Mouse (Mus musculus) embryonic facial prominence, embryonic 11.5 days (tissue): ENCODE measurements around the gene Colq. TPM values are rescaled to one million over a fixed set of nuclear protein-coding genes. Genes with fewer than 3 reads are reported as not detected.
A peak's percentile ranks its signal among the peaks of the same experiment; 100 is the strongest.

Experiments
- ATAC-seq: fragments of 200-750 bp; cut with Nextera tagmentation; replicated peaks from 2 replicates; pipeline ENCODE4 v1.8.0; 2017; ENCODE audit warnings: low read depth; ENCODE audit not compliant: insufficient number of reproducible peaks, low FRiP score, low TSS enrichment
- DNase-seq: peaks from one replicate; pipeline ENCODE4 v3.0.0-alpha.2; 2015; ENCODE audit warnings: low spot score
- H3K27ac ChIP-seq: fragments of 300-500 bp; sonication (generic); replicated peaks from 2 replicates; pipeline ENCODE4 v1.5.1; 2014; ENCODE audit warnings: mild to moderate bottlenecking, low read depth, low read length, control low read depth
- H3K27me3 ChIP-seq: fragments of 300-500 bp; sonication (generic); 2 replicates; pipeline ENCODE4 v1.6.1; 2014; ENCODE audit warnings: mild to moderate bottlenecking, low read length, moderate library complexity, mixed read lengths; ENCODE audit not compliant: control insufficient read depth, insufficient read depth
- H3K36me3 ChIP-seq: fragments of 300-500 bp; sonication (generic); replicated peaks from 2 replicates; pipeline ENCODE4 v1.6.1; 2014; ENCODE audit warnings: low read depth, mild to moderate bottlenecking, low read length, moderate library complexity, mixed read lengths; ENCODE audit not compliant: control insufficient read depth, insufficient read depth
- H3K4me1 ChIP-seq: fragments of 300-500 bp; sonication (generic); 2 replicates; pipeline ENCODE4 v1.6.1; 2014; ENCODE audit warnings: low read length, mixed read lengths; ENCODE audit not compliant: control insufficient read depth, insufficient read depth
- H3K4me2 ChIP-seq: fragments of 300-500 bp; sonication (generic); 2 replicates; pipeline ENCODE4 v1.6.1; 2014; ENCODE audit warnings: low read depth, mild to moderate bottlenecking, control low read depth, low read length, moderate library complexity
- H3K4me3 ChIP-seq: fragments of 300-500 bp; sonication (generic); 2 replicates; pipeline ENCODE4 v1.5.1; 2014; ENCODE audit warnings: low read depth, low read length, control low read depth
- H3K9ac ChIP-seq: fragments of 300-500 bp; sonication (generic); replicated peaks from 2 replicates; pipeline ENCODE4 v1.6.1; 2014; ENCODE audit warnings: mild to moderate bottlenecking, control low read depth, low read length
- H3K9me3 ChIP-seq: fragments of 300-500 bp; sonication (generic); replicated peaks from 2 replicates; pipeline ENCODE4 v1.6.1; 2016; ENCODE audit warnings: mild to moderate bottlenecking, low read length, inconsistent platforms, mixed read lengths; ENCODE audit not compliant: control insufficient read depth
- WGBS: fragments of 180-500 bp; shearing (Covaris S2); extraction: QIAGEN DNeasy Blood & Tissue Kit; methylation state at CpG from one replicate; pipeline ENCODE4 v1.1.7; 2014; 5-methylcytosine and 5-hydroxymethylcytosine counted together
- polyA plus RNA-seq: library from polyadenylated mRNA; unstranded; fragments of >200 nt; fragmentation: Nextera tagmentation; extraction: Ambion mirVana; gene quantifications from 2 replicates; pipeline ENCODE4 v1.2.1, GENCODE M21; 2014

The Colq gene
- polyA plus RNA-seq, 1 experiment from 2014 or later: 0.86 TPM

DNA sequence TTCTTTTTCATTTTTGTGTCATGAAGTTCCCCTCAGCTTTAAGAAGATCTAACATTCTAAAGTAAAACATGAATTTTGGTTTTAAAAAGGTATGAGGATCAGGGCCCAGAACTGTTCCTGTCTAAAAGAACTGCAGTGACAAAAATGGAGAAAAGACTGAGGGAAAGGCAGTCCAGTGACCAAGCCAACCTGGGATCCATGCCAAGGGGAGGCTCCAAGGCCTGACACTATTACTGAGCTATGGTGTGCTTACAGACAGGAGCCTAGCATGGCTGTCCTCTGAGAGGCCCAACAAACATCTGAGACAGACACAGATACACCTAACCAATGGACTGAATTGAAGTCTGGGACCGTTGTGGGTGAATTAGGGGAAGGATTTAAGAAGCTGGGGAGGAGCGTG is 81.2 kb downstream of the Colq start:
- peaks cover 16% of the 10 kb centered on the region for H3K36me3 ChIP-seq
- H3K9me3 ChIP-seq: no peaks in the 10 kb centered on the region
- DNase-seq (no peak), ATAC-seq (no peak)
- H3K27ac ChIP-seq: no peak overlapping the region
- H3K27me3 ChIP-seq: no peaks in the 10 kb centered on the region
- no peak overlapping the region for H3K4me3 ChIP-seq
- H3K9ac ChIP-seq: no peak overlapping the region
- H3K4me1 ChIP-seq: no peaks in the 10 kb centered on the region
- WGBS: 97% methylated on average over 2 of the region's 2 CpGs
- H3K4me2 ChIP-seq: no peak overlapping the region

DNA sequence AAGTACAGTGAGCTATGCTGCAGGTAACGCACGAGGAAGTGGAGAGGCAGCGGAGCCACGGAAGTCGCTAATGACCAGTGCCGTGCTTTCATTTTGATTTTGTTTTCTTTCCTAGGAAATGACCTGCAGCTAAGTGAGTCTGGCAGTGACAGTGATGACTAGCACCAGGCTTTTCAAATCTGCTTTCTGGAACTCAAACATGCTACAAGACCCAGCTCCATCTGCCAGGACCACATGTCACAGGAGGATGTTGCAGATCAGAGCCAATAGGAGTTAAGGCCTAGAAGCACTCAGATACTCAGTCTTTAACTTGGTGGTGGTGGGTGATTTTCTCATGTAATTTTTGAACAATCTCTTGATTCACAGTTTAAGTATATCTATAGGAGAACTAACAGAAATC is 84.7 kb downstream of the Colq start:
- Histone ChIP-seq H3K27ac (no peak overlapping the region), H3K4me1 (no peaks in the 10 kb centered on the region), H3K4me3 (no peak overlapping the region), H3K36me3 (peaks cover 21% of the 10 kb centered on the region), H3K9me3 (no peaks in the 10 kb centered on the region), H3K4me2 (no peak overlapping the region), H3K27me3 (no peaks in the 10 kb centered on the region), H3K9ac (no peak overlapping the region)
- no peak for DNase-seq
- 94% methylated on average over 6 of the region's 6 CpGs for WGBS
- no peak for ATAC-seq

- H3K36me3 ChIP-seq: peaks cover 20% of the 10 kb centered on the region
- DNase-seq: no peak
- H3K4me2 ChIP-seq: no peak overlapping the region
- ATAC-seq: no peak
- no peaks in the 10 kb centered on the region for H3K4me1 ChIP-seq
- H3K27ac ChIP-seq: no peak overlapping the region
- no peak overlapping the region for H3K9ac ChIP-seq
- WGBS: 89% methylated on average over 13 of the region's 13 CpGs
- H3K9me3 ChIP-seq: no peaks in the 10 kb centered on the region
- H3K27me3 ChIP-seq: no peaks in the 10 kb centered on the region
- no peak overlapping the region for H3K4me3 ChIP-seq
Measured at GRCm38 (mm10) chr14:31503406-31503805, 87.7 kb downstream of the Colq start.

GRCm38 (mm10) chr14:31499526-31499925 is 91.6 kb downstream of the Colq start:
- no peak for ATAC-seq
- no peak overlapping the region for H3K4me3 ChIP-seq
- no peak overlapping the region for H3K27ac ChIP-seq
- DNase-seq: no peak
- H3K9me3 ChIP-seq: no peaks in the 10 kb centered on the region
- no peak overlapping the region for H3K9ac ChIP-seq
- WGBS: 83% methylated on average over 1 of the region's 1 CpGs
- no peaks in the 10 kb centered on the region for H3K27me3 ChIP-seq
- peaks cover 5% of the 10 kb centered on the region for H3K36me3 ChIP-seq
- H3K4me1 ChIP-seq: no peaks in the 10 kb centered on the region
- H3K4me2 ChIP-seq: no peak overlapping the region

DNA sequence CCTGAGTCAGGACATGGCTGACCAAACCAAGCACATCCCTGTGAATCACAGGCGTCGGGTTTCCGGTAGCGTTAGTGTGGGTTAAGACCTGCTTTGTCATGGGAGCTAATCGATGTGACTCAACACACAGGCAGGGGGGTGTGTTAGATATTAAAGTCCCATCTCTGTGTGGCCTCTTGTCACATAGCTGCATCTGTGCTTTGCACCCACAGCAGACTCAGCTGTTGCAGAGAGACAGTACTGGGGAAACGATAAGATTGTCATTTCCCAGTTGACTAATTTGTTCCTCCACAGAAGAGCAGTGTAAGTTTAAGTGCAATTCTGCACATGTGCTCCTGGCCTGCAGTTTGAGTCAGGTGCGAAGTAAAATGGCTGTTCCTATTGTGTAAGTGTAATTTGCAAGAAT is 94.9 kb downstream of the Colq start:
- peak overlapping the region; percentile 62 for H3K4me2 ChIP-seq
- WGBS: 54% methylated on average over 7 of the region's 7 CpGs
- no peaks in the 10 kb centered on the region; the same call in 1 of the 2 replicates for H3K36me3 ChIP-seq
- peak overlapping the region; percentile 30; the same call in 1 of the 2 replicates for H3K9ac ChIP-seq
- DNase-seq (peak; percentile 6), ATAC-seq (no peak)
- no peaks in the 10 kb centered on the region for H3K27me3 ChIP-seq
- peaks cover 4% of the 10 kb centered on the region for H3K4me1 ChIP-seq
- H3K9me3 ChIP-seq: no peaks in the 10 kb centered on the region
- no peak overlapping the region for H3K27ac ChIP-seq
- H3K4me3 ChIP-seq: peak overlapping the region; percentile 93

- Histone ChIP-seq H3K27me3 (no peaks in the 10 kb centered on the region), H3K4me1 (peaks cover 4% of the 10 kb centered on the region), H3K9me3 (no peaks in the 10 kb centered on the region), H3K27ac (peak overlapping the region; percentile 85; the same call in 1 of the 2 replicates), H3K36me3 (no peaks in the 10 kb centered on the region; the same call in 1 of the 2 replicates), H3K9ac (peak overlapping the region; percentile 93), H3K4me3 (peak overlapping the region; percentile 93), H3K4me2 (peak overlapping the region; percentile 62)
- WGBS: 5% methylated on average over 8 of the region's 8 CpGs
- ATAC-seq (no peak), DNase-seq (no peak)
Measured at GRCm38 (mm10) chr14:31495538-31495937, 95.6 kb downstream of the Colq start.

- Histone ChIP-seq H3K9me3 (no peaks in the 10 kb centered on the region), H3K27ac (peak within 1 kb of the TSS; percentile 85), H3K4me1 (peaks cover 4% of the 10 kb centered on the region), H3K36me3 (no peaks in the 10 kb centered on the region; the same call in 1 of the 2 replicates), H3K27me3 (no peaks in the 10 kb centered on the region), H3K9ac (peak within 1 kb of the TSS; percentile 93), H3K4me2 (peak within 1 kb of the TSS; percentile 62), H3K4me3 (peak within 1 kb of the TSS; percentile 93)
- ATAC-seq (peak; percentile 93), DNase-seq (peak; percentile 95)
- under 1% methylated on average over 48 of the region's 49 CpGs for WGBS
Measured at GRCm38 (mm10) chr14:31494975-31495455, 96.1 kb downstream of the Colq start, which contains the start of gene Mettl6. Mettl6 (minus strand) TSS chr14:31495040.

- ATAC-seq: no peak; the same call in 1 of the 2 replicates
- H3K4me2 ChIP-seq: peak within 1 kb of the TSS; percentile 62
- H3K36me3 ChIP-seq: no peaks in the 10 kb centered on the region; the same call in 1 of the 2 replicates
Measured at GRCm38 (mm10) chr14:31494349-31494974, 96.7 kb downstream of the Colq start, which contains the start of gene Eaf1. Eaf1 (plus strand) TSS chr14:31494399.

More at GRCm38 (mm10) chr14:31494349-31494974, 96.7 kb downstream of the Colq start, which contains the start of gene Eaf1:
- peak within 1 kb of the TSS; percentile 85 for H3K27ac ChIP-seq
- H3K4me1 ChIP-seq: peaks cover 4% of the 10 kb centered on the region
- no peak for DNase-seq
- H3K27me3 ChIP-seq: no peaks in the 10 kb centered on the region
- 1% methylated on average over 37 of the region's 37 CpGs for WGBS
- H3K4me3 ChIP-seq: peak within 1 kb of the TSS; percentile 93
- H3K9me3 ChIP-seq: no peaks in the 10 kb centered on the region
- peak within 1 kb of the TSS; percentile 93 for H3K9ac ChIP-seq
